Mouse (Mus musculus): ENCODE results near the gene Rab25. TPM values are rescaled to one million over a fixed set of nuclear protein-coding genes. Genes with fewer than 3 reads are reported as not detected.

The Rab25 gene
- polyA plus RNA-seq, 1 experiment from 2014 or later: 14.2 TPM

GRCm38 (mm10) chr3:88561989-88562388 lies 13.9 kb upstream of the Rab25 start:
- ATAC-seq (ENCODE audit: low FRiP score, low TSS enrichment): peak; percentile 37; the same call in 1 of the 2 replicates
- H3K27me3 ChIP-seq (ENCODE audit: control insufficient read depth, insufficient read depth, low read length): no peaks in the 10 kb centered on the region
- H3K4me1 ChIP-seq (ENCODE audit: control insufficient read depth, insufficient read depth, low read length): peaks cover 23% of the 10 kb centered on the region
- H3K36me3 ChIP-seq (ENCODE audit: control insufficient read depth, insufficient read depth, low read length): peaks cover 90% of the 10 kb centered on the region
- H3K4me2 ChIP-seq (replicated peaks; ENCODE audit: low read depth, low read length): 0 out of 2 replicates have a peak overlapping the region, but pooled peaks have one; percentile 17
- H3K9ac ChIP-seq (ENCODE audit: low read depth, low read length): no peak overlapping the region
- no peaks in the 10 kb centered on the region for H3K9me3 ChIP-seq (ENCODE audit: control insufficient read depth, low read length)
- 48% methylated on average over 4 of the region's 4 CpGs for WGBS
- H3K27ac ChIP-seq (ENCODE audit: low read depth, low read length): peak overlapping the region; percentile 47; the same call in 1 of the 2 replicates
- H3K4me3 ChIP-seq (ENCODE audit: low read length): no peak overlapping the region

- Histone ChIP-seq H3K27ac (ENCODE audit: low read depth, low read length) (no peak overlapping the region), H3K27me3 (ENCODE audit: control insufficient read depth, insufficient read depth, low read length) (no peaks in the 10 kb centered on the region), H3K36me3 (ENCODE audit: control insufficient read depth, insufficient read depth, low read length) (peaks cover 82% of the 10 kb centered on the region), H3K4me3 (ENCODE audit: low read length) (no peak overlapping the region), H3K9ac (ENCODE audit: low read depth, low read length) (no peak overlapping the region), H3K9me3 (ENCODE audit: control insufficient read depth, low read length) (no peaks in the 10 kb centered on the region), H3K4me2 (replicated peaks; ENCODE audit: low read depth, low read length) (no peak overlapping the region), H3K4me1 (ENCODE audit: control insufficient read depth, insufficient read depth, low read length) (peaks cover 29% of the 10 kb centered on the region)
- no peak for ATAC-seq (ENCODE audit: low FRiP score, low TSS enrichment)
- WGBS: 85% methylated on average over 9 of the region's 9 CpGs
Observed at GRCm38 (mm10) chr3:88559596-88559995, 11.5 kb upstream of the Rab25 start.

GRCm38 (mm10) chr3:88556616-88557015 lies 8.5 kb upstream of the Rab25 start:
- H3K27me3 ChIP-seq (ENCODE audit: control insufficient read depth, insufficient read depth, low read length): no peaks in the 10 kb centered on the region
- no peak overlapping the region for H3K9ac ChIP-seq (ENCODE audit: low read depth, low read length)
- WGBS: 86% methylated on average over 8 of the region's 8 CpGs
- no peak overlapping the region for H3K4me2 ChIP-seq (replicated peaks; ENCODE audit: low read depth, low read length)
- peaks cover 17% of the 10 kb centered on the region for H3K4me1 ChIP-seq (ENCODE audit: control insufficient read depth, insufficient read depth, low read length)
- H3K27ac ChIP-seq (ENCODE audit: low read depth, low read length): no peak overlapping the region
- no peak for ATAC-seq (ENCODE audit: low FRiP score, low TSS enrichment)
- H3K36me3 ChIP-seq (ENCODE audit: control insufficient read depth, insufficient read depth, low read length): peaks cover 57% of the 10 kb centered on the region
- H3K9me3 ChIP-seq (ENCODE audit: control insufficient read depth, low read length): no peaks in the 10 kb centered on the region
- H3K4me3 ChIP-seq (ENCODE audit: low read length): no peak overlapping the region

- Histone ChIP-seq H3K4me3 (ENCODE audit: low read length) (no peak overlapping the region), H3K4me2 (replicated peaks; ENCODE audit: low read depth, low read length) (no peak overlapping the region), H3K4me1 (ENCODE audit: control insufficient read depth, insufficient read depth, low read length) (peaks cover 19% of the 10 kb centered on the region), H3K27me3 (ENCODE audit: control insufficient read depth, insufficient read depth, low read length) (no peaks in the 10 kb centered on the region), H3K9me3 (ENCODE audit: control insufficient read depth, low read length) (no peaks in the 10 kb centered on the region), H3K9ac (ENCODE audit: low read depth, low read length) (0 out of 2 replicates have a peak overlapping the region, but pooled peaks have one; percentile 18), H3K27ac (ENCODE audit: low read depth, low read length) (no peak overlapping the region), H3K36me3 (ENCODE audit: control insufficient read depth, insufficient read depth, low read length) (peaks cover 52% of the 10 kb centered on the region)
- 95% methylated on average over 6 of the region's 6 CpGs for WGBS
- no peak for ATAC-seq (ENCODE audit: low FRiP score, low TSS enrichment)
Observed at GRCm38 (mm10) chr3:88555731-88556130, 7.6 kb upstream of the Rab25 start.

GRCm38 (mm10) chr3:88555069-88555605 lies 7.0 kb upstream of the Rab25 start:
- H3K27me3 ChIP-seq (ENCODE audit: control insufficient read depth, insufficient read depth, low read length): no peaks in the 10 kb centered on the region
- H3K9ac ChIP-seq (ENCODE audit: low read depth, low read length): 0 out of 2 replicates have a peak overlapping the region, but pooled peaks have one; percentile 18
- H3K4me3 ChIP-seq (ENCODE audit: low read length): peak overlapping the region; percentile 70
- ATAC-seq (ENCODE audit: low FRiP score, low TSS enrichment): no peak
- H3K4me1 ChIP-seq (ENCODE audit: control insufficient read depth, insufficient read depth, low read length): peaks cover 19% of the 10 kb centered on the region
- H3K27ac ChIP-seq (ENCODE audit: low read depth, low read length): no peak overlapping the region
- H3K4me2 ChIP-seq (replicated peaks; ENCODE audit: low read depth, low read length): peak overlapping the region; percentile 78
- 71% methylated on average over 5 of the region's 5 CpGs for WGBS
- H3K36me3 ChIP-seq (ENCODE audit: control insufficient read depth, insufficient read depth, low read length): peaks cover 47% of the 10 kb centered on the region
- H3K9me3 ChIP-seq (ENCODE audit: control insufficient read depth, low read length): no peaks in the 10 kb centered on the region

DNA sequence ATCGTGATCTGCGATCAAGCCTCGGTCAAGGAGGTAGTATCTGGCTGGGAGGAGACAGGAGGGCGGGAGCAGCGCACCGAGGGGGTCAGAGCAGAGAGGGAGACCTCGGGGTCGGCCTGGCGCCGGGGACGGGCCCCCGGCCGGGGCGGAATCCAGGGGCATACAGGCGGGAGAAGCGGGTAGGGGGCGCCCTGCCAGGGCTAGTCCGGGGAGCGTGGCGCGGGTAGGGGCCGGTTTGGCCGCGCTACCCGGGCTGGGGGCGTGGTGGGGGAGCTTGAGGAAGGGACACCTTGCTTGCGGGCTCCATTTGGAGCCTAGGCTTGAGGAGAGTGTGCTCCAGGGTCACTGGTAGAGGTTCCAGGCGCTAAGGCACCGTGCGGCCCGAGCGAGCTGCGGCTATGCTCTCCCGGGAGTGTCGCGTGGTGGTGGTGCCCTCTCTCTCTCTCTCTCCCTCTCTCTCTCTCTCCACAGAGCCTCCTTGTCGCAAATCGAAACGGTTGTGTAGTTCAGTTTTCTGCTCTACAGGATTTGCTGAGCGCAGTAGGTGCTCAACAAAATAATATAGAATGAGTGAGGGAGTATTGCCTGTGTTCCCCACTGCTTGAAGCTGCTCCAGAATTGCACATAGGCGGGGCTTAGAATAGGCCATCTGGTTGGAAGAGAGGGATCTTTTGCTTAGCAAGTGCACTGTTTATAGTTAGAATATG lies 5.9 kb upstream of the Rab25 start:
- Histone ChIP-seq H3K27ac (ENCODE audit: low read depth, low read length) (peak overlapping the region; percentile 98), H3K4me1 (ENCODE audit: control insufficient read depth, insufficient read depth, low read length) (peaks cover 19% of the 10 kb centered on the region), H3K9me3 (ENCODE audit: control insufficient read depth, low read length) (no peaks in the 10 kb centered on the region), H3K27me3 (ENCODE audit: control insufficient read depth, insufficient read depth, low read length) (no peaks in the 10 kb centered on the region), H3K4me3 (ENCODE audit: low read length) (peak overlapping the region; percentile 70), H3K9ac (ENCODE audit: low read depth, low read length) (peak overlapping the region; percentile 88), H3K36me3 (ENCODE audit: control insufficient read depth, insufficient read depth, low read length) (peaks cover 37% of the 10 kb centered on the region), H3K4me2 (replicated peaks; ENCODE audit: low read depth, low read length) (peak overlapping the region; percentile 78)
- WGBS: under 1% methylated on average over 39 of the region's 41 CpGs
- ATAC-seq (ENCODE audit: low FRiP score, low TSS enrichment): peak; percentile 67

- H3K27ac ChIP-seq (ENCODE audit: low read depth, low read length): peak within 1 kb of the TSS; percentile 98
Observed at GRCm38 (mm10) chr3:88553525-88553879, 5.4 kb upstream of the Rab25 start, which contains the start of gene Ubqln4. Gene Ubqln4 (plus strand): TSS chr3:88553758.

GRCm38 (mm10) chr3:88552676-88553524 lies 4.8 kb upstream of the Rab25 start, which contains the start of gene Lamtor2:
Gene Lamtor2 (minus strand): TSS chr3:88553074.
- under 1% methylated on average over 48 of the region's 48 CpGs for WGBS
- H3K27me3 ChIP-seq (ENCODE audit: control insufficient read depth, insufficient read depth, low read length): no peaks in the 10 kb centered on the region
- peak within 1 kb of the TSS; percentile 78 for H3K4me2 ChIP-seq (replicated peaks; ENCODE audit: low read depth, low read length)
- no peaks in the 10 kb centered on the region for H3K9me3 ChIP-seq (ENCODE audit: control insufficient read depth, low read length)
- H3K4me3 ChIP-seq (ENCODE audit: low read length): peak within 1 kb of the TSS; percentile 70
- H3K4me1 ChIP-seq (ENCODE audit: control insufficient read depth, insufficient read depth, low read length): peaks cover 19% of the 10 kb centered on the region
- peak within 1 kb of the TSS; percentile 88 for H3K9ac ChIP-seq (ENCODE audit: low read depth, low read length)
- H3K36me3 ChIP-seq (ENCODE audit: control insufficient read depth, insufficient read depth, low read length): peaks cover 26% of the 10 kb centered on the region
- peak within 1 kb of the TSS; percentile 98 for H3K27ac ChIP-seq (ENCODE audit: low read depth, low read length)
- ATAC-seq (ENCODE audit: low FRiP score, low TSS enrichment): peak; percentile 89

More at GRCm38 (mm10) chr3:88553525-88553879, 5.4 kb upstream of the Rab25 start, which contains the start of gene Ubqln4:
- peak; percentile 90 for ATAC-seq (ENCODE audit: low FRiP score, low TSS enrichment)
- peak within 1 kb of the TSS; percentile 78 for H3K4me2 ChIP-seq (replicated peaks; ENCODE audit: low read depth, low read length)
- WGBS: 0% methylated on average over 32 of the region's 37 CpGs
- H3K4me3 ChIP-seq (ENCODE audit: low read length): peak within 1 kb of the TSS; percentile 70
- H3K9ac ChIP-seq (ENCODE audit: low read depth, low read length): peak within 1 kb of the TSS; percentile 88
- H3K4me1 ChIP-seq (ENCODE audit: control insufficient read depth, insufficient read depth, low read length): peaks cover 19% of the 10 kb centered on the region
- H3K9me3 ChIP-seq (ENCODE audit: control insufficient read depth, low read length): no peaks in the 10 kb centered on the region
- H3K27me3 ChIP-seq (ENCODE audit: control insufficient read depth, insufficient read depth, low read length): no peaks in the 10 kb centered on the region
- peaks cover 32% of the 10 kb centered on the region for H3K36me3 ChIP-seq (ENCODE audit: control insufficient read depth, insufficient read depth, low read length)
